Mouse (Mus musculus) heart, postnatal 14 days (tissue): ENCODE results near the gene Pogk. TPM values are rescaled to one million over a fixed set of nuclear protein-coding genes. Genes with fewer than 3 reads are reported as not detected.

Source experiments
- DNase-seq, 2 experiments: peaks; one replicate each; pipeline ENCODE4 v3.0.0; 2021 to 2022
- intact Hi-C: fragments of 180-260 bp; cut with DNase I; formaldehyde crosslinking; loops from one replicate; pipeline ENCODE4 v1.15.1; 2025
- total RNA-seq, 2 experiments: library from RNA; stranded (reverse); gene quantifications; 2 replicates each; pipeline ENCODE4 v1.2.3; 2021

Pogk gene
- total RNA-seq, 2 experiments from 2014 or later = 13.9 to 15.6 TPM

DNA sequence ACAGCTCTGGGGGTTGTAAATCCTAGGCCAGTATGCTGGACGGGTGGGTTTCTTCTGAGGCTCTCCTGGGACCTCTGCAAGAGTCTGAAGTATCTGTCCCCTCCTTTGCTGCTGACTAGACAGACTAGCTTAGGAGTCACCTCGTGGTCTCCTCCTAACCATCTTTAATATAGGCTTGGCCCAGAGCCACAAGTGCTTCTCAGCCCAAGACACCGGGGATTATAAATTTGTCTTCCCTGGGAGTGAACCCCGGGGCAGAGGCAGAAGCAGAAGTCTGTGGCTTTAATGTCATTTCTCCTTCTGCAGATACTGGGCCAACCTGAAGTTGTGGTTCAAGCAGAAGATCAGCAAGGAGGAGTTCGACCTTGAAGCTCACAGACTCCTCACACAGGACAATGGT is 27.8 kb downstream of the Pogk start:
- DNase-seq = no peak
- intact Hi-C loops = loop anchor here (2.0 kb wide), 1 partner anchor 19 kb away; no protein-coding TSS in a partner anchor

DNA sequence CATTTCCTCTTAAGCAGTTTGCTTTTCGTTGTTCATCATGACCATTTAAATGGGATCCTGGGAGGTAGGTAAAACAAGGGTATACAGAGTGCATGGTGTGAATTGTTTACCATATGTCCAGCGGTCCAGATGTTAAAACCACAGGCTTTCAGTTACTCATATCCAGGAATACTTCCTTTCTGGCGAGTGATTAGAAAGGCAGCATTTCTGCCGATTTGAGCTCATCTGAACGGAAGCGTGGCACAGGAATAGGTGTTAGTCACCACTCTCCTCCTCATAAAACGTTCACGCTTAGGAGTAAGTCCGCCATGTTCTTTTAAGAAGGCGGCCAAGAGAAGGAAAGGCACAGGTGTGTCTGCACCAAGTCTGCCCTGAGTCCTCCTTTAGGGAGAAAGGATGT is 28.3 kb downstream of the Pogk start:
- intact Hi-C loops = no loop called here
- DNase-seq = no peak

DNA sequence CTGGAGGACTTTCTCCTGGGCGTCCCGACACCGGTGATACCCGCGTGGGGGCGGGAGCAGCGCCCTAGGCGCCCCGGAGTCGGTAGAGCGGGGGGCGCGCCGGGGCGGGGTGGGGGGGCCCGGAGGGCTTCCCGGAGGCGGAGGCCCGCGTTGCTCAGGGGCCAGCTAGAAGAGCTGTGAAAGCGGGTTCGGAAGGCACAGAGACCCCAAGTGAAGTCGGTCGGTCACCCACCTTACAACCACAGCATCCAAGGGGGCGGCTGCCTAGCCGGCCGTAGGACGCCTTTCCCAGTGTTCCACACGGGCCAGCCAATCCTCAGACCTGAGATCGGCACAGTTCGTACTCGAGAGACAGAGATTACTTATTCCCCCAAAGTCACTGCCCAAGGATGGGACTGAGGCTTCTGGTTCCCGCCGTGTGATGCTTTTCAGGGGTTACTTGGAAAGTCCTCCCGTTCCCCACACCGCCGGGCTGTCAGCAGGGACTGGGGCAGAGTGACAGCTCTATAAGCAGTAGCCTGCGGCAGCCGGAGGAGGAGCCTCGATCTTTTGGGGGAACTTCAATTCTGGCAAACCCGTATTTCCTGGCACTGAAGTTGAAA is 29.9 kb downstream of the Pogk start:
- intact Hi-C loops = loop anchor here (10.0 kb wide), 1 partner anchor 375 kb away; the partner anchor contains the start of gene Pou2f1
- DNase-seq = peak; percentile 62 to 64

DNA sequence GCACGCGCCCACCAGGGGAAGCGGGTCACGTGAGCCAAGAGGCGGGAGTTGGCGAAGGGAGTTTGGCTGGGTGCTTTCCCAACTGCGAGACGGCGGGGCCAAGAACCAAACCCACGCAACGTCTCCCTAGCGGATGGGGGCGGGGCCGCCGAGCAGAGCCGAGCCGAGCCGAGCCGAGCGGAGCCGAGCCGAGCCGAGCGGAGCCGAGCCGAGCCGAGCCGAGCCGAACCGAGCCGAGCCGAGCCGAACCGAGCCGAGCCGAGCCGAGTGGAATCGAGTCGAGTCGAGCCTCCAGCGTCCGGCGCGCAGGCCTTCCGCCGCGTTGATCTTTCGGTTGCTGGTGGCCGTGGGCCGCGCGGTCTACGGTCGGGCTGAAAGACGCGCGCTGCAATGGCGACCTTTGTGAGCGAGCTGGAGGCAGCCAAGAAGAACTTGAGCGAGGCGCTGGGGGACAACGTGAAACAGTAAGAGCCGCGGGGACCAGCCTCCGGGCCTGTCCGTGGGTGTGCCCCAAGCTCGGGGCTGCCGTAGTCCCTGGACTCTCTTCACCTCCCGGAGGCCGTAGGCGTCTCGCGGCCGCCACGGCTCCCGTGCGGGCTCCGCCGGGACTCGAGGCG is 30.5 kb downstream of the Pogk start, which contains the start of gene Tada1:
Tada1 (plus strand) TSS at position 85 of the 617 bp plus-strand sequence.
- intact Hi-C loops = loop anchor here (10.0 kb wide), 1 partner anchor 374 kb away; the partner anchor contains the start of gene Pou2f1
- peak; percentile 94 for DNase-seq

DNA sequence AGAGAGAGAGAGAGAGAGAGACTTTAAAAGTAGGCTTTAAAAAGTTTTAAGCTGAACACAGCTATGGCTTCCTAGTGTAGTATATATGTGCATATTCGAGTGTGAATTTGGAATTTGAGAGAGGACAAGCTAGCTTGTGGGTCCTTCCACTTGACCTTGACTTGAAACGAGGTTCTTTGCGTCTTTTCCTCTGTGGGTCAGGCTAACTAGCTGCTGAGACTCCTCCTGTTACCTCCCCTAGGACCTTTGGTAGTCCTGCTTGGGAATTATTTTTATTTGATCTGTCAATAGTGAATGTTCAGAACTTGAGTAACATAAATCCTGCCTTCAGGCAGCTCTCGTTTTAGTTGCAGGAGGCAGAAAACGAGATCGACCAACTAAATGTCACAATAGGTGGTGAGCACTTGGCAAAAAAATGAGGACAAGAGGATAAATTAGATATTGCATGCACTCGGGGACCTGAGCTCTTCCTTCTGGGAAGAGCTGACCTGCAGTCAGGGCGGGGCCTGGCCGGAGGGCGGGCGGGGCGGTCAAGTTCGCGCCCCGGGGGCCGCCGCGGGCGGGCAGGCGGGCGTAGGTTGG is 31.1 kb downstream of the Pogk start:
- intact Hi-C loops = loop anchor here (10.0 kb wide), 1 partner anchor 374 kb away; the partner anchor contains the start of gene Pou2f1
- no peak for DNase-seq

DNA sequence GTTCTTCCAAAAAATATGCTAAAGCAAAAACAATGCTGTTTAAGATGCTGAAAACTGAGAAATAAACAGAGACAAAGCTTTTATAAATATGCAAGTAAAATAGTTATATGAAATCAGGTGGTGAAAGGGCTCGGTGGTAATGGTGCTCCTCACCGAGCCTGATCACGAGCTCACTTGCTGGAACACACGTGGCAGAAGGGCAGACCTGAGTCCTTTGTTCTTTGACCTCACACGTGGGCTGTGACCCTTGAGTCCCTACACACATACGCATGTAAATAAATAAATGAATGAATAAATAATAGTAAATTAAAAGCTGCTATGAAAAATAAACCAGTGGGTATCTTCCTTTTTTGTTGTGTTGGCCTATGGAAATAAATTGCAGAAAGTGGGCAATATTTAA is 32.5 kb downstream of the Pogk start:
- intact Hi-C loops = loop anchor here (10.0 kb wide), 1 partner anchor 372 kb away; the partner anchor contains the start of gene Pou2f1
- no peak for DNase-seq

DNA sequence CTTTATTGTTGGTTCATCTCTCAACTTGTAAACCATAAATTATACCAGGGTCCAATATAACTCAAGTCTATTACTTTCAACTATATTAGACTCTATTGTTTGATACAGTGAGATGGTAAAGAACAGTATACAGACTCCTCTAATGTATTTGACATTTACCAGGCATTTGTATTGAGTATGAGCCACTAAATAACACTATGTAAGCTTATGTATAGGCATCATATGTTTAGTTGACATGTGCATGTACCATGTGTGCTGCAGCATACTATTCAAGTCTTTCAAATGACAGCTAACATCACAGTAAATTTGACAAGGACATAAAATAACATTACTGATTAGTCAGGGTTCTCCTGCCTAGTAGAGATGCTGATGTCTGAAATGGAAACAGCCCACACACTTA is 46.5 kb downstream of the Pogk start:
- intact Hi-C loops = loop anchor here (10.0 kb wide), 1 partner anchor 588 kb away; no protein-coding TSS in a partner anchor

DNA sequence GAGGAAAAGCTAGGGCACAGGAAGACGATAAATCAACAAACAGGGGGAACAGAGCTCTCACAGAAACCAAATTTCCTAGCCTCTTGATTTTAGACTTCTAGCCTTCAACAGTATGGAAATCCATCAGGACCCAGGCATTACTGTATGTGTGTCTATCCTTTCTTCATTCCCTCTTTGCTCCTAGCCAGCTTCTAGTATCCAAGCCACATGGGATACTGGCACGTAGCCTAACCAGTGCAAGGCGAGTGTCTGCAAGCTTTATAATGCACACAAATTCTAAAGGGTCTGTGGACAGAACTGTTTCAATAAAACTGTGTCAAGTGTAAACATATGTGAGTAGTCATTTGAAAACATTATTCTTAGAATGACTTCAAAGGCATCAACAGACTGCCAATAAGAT is 47.0 kb downstream of the Pogk start:
- no peak for DNase-seq
- intact Hi-C loops = loop anchor here (10.0 kb wide), 1 partner anchor 588 kb away; no protein-coding TSS in a partner anchor

More for the DNA sequence above, 46.5 kb downstream of the Pogk start:
- no peak for DNase-seq

DNA sequence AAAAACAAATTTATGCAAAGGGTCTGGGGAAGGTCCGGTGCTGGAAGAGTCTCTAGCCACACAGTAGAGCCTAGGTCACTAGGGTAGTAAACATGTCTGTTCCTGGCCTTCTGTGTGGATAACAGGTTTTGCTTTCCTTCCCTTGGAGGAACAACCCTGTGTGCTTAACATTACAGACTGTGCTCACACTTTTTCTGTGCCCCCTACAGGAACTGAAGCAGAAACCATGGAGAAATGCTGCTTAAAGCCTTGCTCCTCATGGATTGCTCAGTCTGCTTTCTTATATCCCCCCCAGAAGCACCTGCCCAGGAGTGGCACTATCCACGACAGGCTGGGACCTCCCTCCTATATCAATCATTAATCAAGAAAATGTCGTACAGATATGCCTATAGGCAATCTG is 47.8 kb downstream of the Pogk start:
- no peak for DNase-seq
- intact Hi-C loops = loop anchor here (2.0 to 10.0 kb wide), 3 partner anchors 43 to 587 kb away; no protein-coding TSS in a partner anchor

DNA sequence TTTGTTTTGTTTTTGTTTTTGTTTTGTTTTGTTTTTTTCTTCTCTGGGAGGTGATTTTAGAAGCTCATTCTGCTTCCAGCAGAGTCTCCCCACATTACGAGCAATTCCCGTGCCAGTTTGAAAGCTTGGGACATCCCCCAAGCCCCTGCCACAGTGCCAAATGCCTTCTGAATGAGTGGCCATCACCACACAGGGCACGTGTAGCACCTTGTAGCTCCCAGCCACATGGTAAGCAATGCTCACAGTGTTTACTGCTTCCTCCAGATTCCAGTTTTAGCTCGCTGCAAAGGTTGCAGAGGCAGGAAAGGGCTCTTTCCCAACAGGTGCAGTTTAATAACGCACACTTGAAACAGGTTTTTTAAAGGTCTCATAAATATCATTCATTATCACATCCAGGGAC is 48.8 kb downstream of the Pogk start:
- intact Hi-C loops = loop anchor here (2.0 to 10.0 kb wide), 3 partner anchors 42 to 586 kb away; no protein-coding TSS in a partner anchor
- no peak for DNase-seq

DNA sequence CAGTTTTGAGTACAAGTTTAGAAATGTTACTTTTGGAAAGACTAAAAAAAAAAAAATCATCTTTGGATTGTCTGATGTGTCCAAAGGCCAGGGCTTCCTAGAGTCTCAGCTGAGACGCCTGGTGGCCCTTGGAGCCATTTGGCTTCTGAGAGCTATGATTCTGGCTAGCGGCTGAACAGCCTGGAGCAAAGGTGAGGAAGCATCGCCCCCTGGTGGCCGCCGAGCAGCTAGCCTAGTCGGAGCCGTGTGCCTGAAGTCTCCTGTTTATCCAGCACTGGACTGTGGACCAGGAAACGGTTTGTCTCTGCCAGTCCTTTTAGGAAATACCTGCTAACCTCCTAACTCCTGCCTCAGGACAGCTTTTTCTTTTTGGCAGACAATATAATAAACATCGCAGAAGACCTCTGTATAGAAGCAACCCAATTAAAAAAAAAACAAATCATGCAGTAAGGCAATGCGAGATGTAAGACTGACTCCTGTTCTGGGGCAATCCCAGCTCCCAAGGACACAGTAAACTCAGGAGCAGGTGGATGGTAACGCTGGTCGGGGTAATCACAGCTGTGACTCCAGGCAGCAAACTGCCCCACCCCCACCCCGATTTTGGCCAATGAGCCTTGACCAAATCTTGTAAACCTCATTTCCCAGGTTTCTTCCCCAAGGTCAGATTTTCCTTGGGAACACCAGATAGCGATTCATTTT is 49.4 kb downstream of the Pogk start:
- intact Hi-C loops = loop anchor here (2.0 to 10.0 kb wide), 3 partner anchors 42 to 586 kb away; no protein-coding TSS in a partner anchor

DNA sequence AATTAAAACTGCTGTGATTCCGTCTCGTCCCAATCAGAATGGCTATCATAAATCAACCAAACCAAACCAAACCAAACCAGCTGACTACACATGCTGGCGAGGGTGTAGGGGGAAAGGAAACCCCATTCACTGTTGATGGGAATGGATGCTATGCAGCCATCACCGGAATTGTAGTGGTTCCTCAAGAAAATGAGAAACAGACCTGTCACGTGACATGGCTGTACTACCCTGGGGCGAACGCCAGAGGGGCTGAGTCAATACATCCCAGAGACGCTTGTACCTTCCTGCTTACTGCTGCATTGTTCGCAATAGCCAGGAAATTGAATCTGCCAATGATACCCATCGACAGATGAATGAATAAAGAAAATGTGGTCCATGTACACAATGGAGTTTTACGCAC is 59.9 kb downstream of the Pogk start:
- intact Hi-C loops = no loop called here
- no peak for DNase-seq

More for the DNA sequence above, 49.4 kb downstream of the Pogk start:
- peak; percentile 90 to 94 for DNase-seq

DNA sequence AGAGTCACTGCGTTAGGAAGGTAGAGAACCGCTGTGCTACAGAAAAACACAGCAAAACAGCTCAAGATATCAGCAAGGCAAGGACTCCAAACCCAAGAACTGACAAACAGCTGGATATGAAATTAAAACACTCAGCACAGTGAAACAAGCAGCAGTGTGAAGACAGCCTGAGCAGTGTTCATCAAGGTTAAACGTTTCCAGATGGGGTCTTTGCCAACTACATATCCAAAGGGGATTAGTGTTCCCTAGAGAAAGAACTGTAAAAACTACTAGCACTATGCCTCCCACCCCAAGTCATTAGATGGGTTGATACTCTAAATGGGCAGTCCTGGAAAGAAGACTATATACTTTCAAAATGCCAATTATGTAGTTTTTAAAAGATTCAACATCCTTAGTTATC is 60.3 kb downstream of the Pogk start:
- no peak for DNase-seq
- intact Hi-C loops = no loop called here

DNA sequence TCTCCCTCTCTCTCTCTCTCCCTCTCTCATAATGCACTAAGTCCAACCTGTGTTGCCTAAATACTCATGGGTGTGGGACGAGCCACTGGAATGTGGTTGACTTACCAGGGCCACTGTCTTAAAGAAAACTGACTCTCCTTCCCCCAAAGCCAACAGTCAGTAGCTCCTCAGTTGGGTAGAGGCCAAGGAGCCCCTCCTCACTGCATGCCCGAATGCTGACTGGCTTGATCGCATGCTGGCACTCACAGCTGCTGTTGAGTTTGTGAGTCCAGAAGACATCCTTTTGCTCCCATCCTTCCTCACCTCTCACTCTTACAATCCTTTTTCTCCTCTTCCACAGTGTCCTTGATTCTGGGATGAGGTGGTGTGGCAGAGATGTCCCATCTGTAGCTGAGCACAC is 62.8 kb downstream of the Pogk start:
- DNase-seq = no peak
- intact Hi-C loops = no loop called here

DNA sequence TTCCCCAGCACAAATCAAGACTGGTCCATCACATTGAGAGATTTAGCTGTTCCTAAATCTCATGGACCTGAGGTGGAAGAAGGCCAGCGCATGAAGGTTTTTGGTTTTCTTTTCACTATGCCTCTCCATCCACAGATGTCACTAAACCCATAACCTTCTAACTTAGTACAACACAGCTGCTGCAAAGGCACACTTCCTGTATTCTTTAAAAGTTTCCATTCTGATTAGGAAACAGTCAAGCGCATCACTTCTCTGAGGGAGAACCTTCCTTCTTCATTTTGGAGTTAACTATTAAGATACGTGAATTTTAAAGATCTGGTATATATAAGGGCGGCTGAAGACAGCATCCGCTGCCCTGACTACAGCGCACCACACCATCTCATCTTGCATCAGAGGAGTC is 64.1 kb downstream of the Pogk start:
- intact Hi-C loops = no loop called here
- no peak for DNase-seq

DNA sequence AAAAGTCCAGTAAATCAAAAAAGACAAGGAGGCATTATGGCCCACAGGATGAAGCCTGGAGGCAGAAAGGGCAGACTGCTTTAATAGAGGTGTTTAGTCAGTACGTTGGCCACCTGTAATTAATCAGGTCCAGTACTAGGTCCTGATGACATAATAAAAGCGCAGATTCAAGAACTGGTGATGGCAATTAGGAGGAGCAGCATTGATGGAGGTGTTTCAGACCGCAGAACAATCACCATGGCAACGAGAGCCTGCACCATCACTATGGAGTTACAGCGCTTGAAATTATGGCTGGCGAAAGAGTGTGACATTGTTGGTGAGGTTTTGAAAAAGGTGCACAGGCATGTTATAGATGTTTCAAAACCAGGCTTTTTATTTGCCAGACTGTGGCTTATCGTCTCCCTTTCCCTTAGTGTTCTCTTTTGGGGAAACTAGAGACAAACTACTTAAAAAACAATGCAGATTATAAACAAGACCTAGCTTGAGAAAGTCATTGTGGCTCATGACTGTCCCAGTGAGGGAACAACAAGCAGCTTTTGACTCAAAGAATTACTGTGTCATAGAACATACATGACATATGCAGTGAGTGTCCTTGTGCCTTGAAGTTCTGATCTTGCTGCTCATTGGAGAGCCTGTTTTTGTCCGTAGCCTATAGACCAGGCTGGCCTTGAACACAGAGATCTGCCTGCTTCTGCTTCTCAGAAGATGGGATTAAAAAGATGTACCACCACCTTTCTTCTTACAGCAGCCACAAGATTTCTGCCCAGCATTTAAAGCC is 65.2 kb downstream of the Pogk start:
- DNase-seq = no peak
- intact Hi-C loops = no loop called here

DNA sequence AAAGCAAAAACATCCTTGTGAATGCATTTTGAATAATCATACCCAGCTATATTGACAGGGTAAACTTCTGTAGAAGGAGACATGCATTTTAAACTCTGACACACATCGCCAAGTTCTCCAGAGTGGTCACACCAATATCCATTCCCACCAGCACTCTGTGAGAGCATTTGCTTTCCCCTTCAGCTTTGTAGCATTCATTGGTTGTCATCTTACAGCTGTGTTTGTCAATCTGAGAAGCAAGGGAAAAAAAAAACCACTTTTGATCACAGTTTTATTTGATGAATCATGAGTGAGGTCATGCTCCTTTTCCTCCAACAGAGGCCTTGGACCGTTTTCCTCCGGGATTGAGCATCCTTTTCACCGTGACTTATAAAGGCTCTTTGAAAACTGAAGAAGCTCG is 66.1 kb downstream of the Pogk start:
- intact Hi-C loops = no loop called here
- no peak for DNase-seq

DNA sequence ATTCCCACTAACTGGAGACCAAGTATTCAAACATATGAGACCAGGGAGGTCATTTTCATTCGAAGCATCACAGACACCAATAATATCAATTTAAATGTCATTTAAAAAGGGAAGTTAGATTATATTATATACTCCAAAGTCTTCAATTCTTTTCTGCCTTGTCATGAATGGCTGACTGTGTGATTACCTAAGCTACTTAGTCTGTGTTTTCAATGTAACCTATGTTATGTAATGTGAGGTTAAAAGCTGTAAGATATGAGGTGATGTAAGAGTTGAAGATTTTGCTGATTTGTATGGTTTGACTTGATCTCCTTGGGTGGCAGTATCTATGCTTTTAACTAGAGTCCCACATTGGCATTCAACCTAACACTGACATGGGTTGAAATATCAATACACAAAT is 67.1 kb downstream of the Pogk start:
- DNase-seq = no peak
- intact Hi-C loops = no loop called here

DNA sequence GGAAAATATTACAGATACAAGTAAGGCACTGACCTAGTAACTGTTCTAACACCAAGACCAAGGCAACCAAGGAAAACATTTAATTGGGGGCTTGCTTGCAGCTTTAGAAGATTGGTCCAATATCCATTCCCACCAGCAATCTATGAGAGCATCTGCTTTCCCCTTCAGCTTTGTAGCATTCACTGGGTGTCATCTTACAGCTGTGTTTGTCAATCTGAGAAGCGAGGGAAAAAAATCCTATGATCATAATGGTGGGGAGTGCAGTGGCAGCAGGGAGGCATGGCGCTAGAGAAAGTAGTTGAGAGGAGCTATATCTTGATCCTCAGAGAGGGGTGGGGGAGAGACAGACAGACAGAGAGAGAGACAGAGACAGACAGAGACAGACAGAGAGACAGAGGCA is 67.6 kb downstream of the Pogk start:
- no peak for DNase-seq
- intact Hi-C loops = no loop called here

DNA sequence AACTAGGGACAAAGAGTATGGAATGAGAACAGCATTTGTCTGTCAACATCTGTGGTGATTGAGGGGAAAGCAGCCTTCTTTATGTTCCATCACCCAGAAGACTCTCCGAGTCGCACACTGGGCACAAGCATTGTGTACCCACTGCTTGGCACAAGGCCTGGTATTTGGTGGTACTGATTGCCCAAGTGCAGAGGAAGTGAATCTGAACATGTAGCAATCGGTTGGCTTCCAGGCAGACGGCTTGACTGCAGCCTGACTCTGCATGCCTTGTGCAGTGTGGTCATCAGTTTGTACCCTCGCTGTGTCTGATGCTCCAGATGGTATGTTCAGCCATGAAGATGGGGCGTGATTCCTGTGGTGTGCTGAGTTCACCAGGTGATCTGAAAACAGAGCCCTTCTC is 70.6 kb downstream of the Pogk start:
- intact Hi-C loops = no loop called here
- DNase-seq = peak; percentile 8 to 13
